Mouse (Mus musculus) adrenal gland, postnatal 25 days (tissue): ENCODE data around the gene Wdr27. TPM values are rescaled to one million over a fixed set of nuclear protein-coding genes. Genes with fewer than 3 reads are reported as not detected.
"Not testable (repeated sequence)": the region's sequence is repeated elsewhere in the genome, so short reads cannot be mapped to it uniquely, and the experiment has no call there.

ENCODE experiments used
- DNase-seq: peaks from one replicate; pipeline ENCODE4 v3.0.0; 2021; ENCODE audit warnings: mixed read lengths
- long read RNA-seq: library from polyadenylated mRNA; stranded (forward); transcript quantifications from one replicate; pipeline ENCODE4 v2.0.0, GENCODE M21; 2021
- total RNA-seq: library from RNA; stranded (reverse); gene quantifications from 2 replicates; pipeline ENCODE4 v1.2.3, GENCODE M21; 2021

Gene Wdr27
- total RNA-seq, result 8.3 and 8.4 TPM in 2 replicates
- long read RNA-seq, partial matches to known transcripts, result 0 of 2 reads
- long read RNA-seq, other reads (novel, unspliced or antisense), result 0 of 2 reads

GRCm38 (mm10) chr17:14943009-14943728 is at the start of gene Wdr27, which contains the start of gene 1600012H06Rik:
Gene Wdr27 (minus strand): TSS chr17:14943158.
Gene 1600012H06Rik (plus strand): TSS chr17:14943184.
- peak; percentile 99 for DNase-seq

GRCm38 (mm10) chr17:14992522-14993138 is 49.7 kb upstream of the Wdr27 start:
- not testable (repeated sequence) for DNase-seq

- not testable (repeated sequence) for DNase-seq
These were observed 47.3 kb upstream of the Wdr27 start for GRCm38 (mm10) chr17:14990116-14990702.

GRCm38 (mm10) chr17:14978362-14979038 is 35.5 kb upstream of the Wdr27 start, which contains the start of the genes 9030025P20Rik and Gm3417:
Gene 9030025P20Rik (plus strand): TSS chr17:14978468.
Gene Gm3417 (minus strand): TSS chr17:14978790.
- not testable (repeated sequence) for DNase-seq

GRCm38 (mm10) chr17:14977718-14978361 is 34.9 kb upstream of the Wdr27 start:
- not testable (repeated sequence) for DNase-seq

GRCm38 (mm10) chr17:14968373-14968913 is 25.5 kb upstream of the Wdr27 start:
- not testable (repeated sequence) for DNase-seq

GRCm38 (mm10) chr17:14961557-14962154 is 18.7 kb upstream of the Wdr27 start:
- not testable (repeated sequence) for DNase-seq

- DNase-seq, result peak; percentile 54
These were observed 18.1 kb upstream of the Wdr27 start, which contains the start of gene Phf10 for GRCm38 (mm10) chr17:14960951-14961556. Gene Phf10 (minus strand): TSS chr17:14961273.

GRCm38 (mm10) chr17:14960520-14960919 is 17.6 kb upstream of the Wdr27 start:
- peak; percentile 17 for DNase-seq

- DNase-seq, result no peak
These were observed 17.0 kb upstream of the Wdr27 start for GRCm38 (mm10) chr17:14959979-14960378.

- DNase-seq, result no peak
These were observed 15.8 kb upstream of the Wdr27 start for GRCm38 (mm10) chr17:14958686-14959327.

- no peak for DNase-seq
These were observed 10.5 kb upstream of the Wdr27 start for GRCm38 (mm10) chr17:14953452-14953851.

GRCm38 (mm10) chr17:14949161-14949827 is 6.3 kb upstream of the Wdr27 start:
- DNase-seq, result no peak

GRCm38 (mm10) chr17:14944551-14944950 is 1.6 kb upstream of the Wdr27 start:
- no peak for DNase-seq

- no peak for DNase-seq
These were observed 736 bp upstream of the Wdr27 start for GRCm38 (mm10) chr17:14943729-14944059.

GRCm38 (mm10) chr17:14942181-14942580 is 777 bp downstream of the Wdr27 start:
- not testable (repeated sequence) for DNase-seq

- no peak for DNase-seq
These were observed 6.9 kb downstream of the Wdr27 start for GRCm38 (mm10) chr17:14935841-14936605.

GRCm38 (mm10) chr17:14935280-14935679 is 7.7 kb downstream of the Wdr27 start:
- DNase-seq, result not testable (repeated sequence)

GRCm38 (mm10) chr17:14931469-14931868 is 11.5 kb downstream of the Wdr27 start:
- DNase-seq, result no peak
